Mouse (Mus musculus) hindbrain, embryonic 11.5 days (tissue): ENCODE data around the gene Snd1. TPM values are rescaled to one million over a fixed set of nuclear protein-coding genes. Genes with fewer than 3 reads are reported as not detected.

Source experiments
- ATAC-seq: fragments of 200-750 bp; cut with Nextera tagmentation; 2 replicates; pipeline ENCODE4 v1.8.0; 2017; ENCODE audit warnings: mild to moderate bottlenecking, moderate TSS enrichment, moderate library complexity; ENCODE audit not compliant: low FRiP score
- DNase-seq: peaks from one replicate; pipeline ENCODE4 v3.0.0-alpha.2; 2015; ENCODE audit warnings: low spot score
- H3K27ac ChIP-seq: fragments of 300-500 bp; sonication (generic); 2 replicates; pipeline ENCODE4 v1.5.1; 2014; ENCODE audit warnings: mild to moderate bottlenecking, low read depth, low read length
- H3K27me3 ChIP-seq: fragments of 300-500 bp; sonication (generic); 2 replicates; pipeline ENCODE4 v1.6.1; 2014; ENCODE audit warnings: mild to moderate bottlenecking, low read length, moderate library complexity, mixed read lengths; ENCODE audit not compliant: control insufficient read depth, insufficient read depth
- H3K36me3 ChIP-seq: fragments of 300-500 bp; sonication (generic); 2 replicates; pipeline ENCODE4 v1.6.1; 2014; ENCODE audit warnings: mild to moderate bottlenecking, low read length, moderate library complexity, mixed read lengths; ENCODE audit not compliant: control insufficient read depth, insufficient read depth
- H3K4me1 ChIP-seq: fragments of 300-500 bp; sonication (generic); replicated peaks from 2 replicates; pipeline ENCODE4 v1.6.1; 2014; ENCODE audit warnings: low read length, mixed read lengths; ENCODE audit not compliant: control insufficient read depth, insufficient read depth
- H3K4me2 ChIP-seq: fragments of 300-500 bp; sonication (generic); replicated peaks from 2 replicates; pipeline ENCODE4 v1.6.1; 2014; ENCODE audit warnings: mild to moderate bottlenecking, low read depth, low read length
- H3K4me3 ChIP-seq: fragments of 300-500 bp; sonication (generic); 2 replicates; pipeline ENCODE4 v1.5.1; 2014; ENCODE audit warnings: low read depth, low read length
- H3K9ac ChIP-seq: fragments of 300-500 bp; sonication (generic); 2 replicates; pipeline ENCODE4 v1.6.1; 2014; ENCODE audit warnings: low read depth, low read length
- H3K9me3 ChIP-seq: fragments of 300-500 bp; sonication (generic); 2 replicates; pipeline ENCODE4 v1.6.1; 2016; ENCODE audit warnings: low read length; ENCODE audit not compliant: control insufficient read depth
- WGBS: fragments of 180-500 bp; shearing (Covaris S2); extraction: QIAGEN DNeasy Blood & Tissue Kit; methylation state at CpG from one replicate; pipeline ENCODE4 v1.1.7; 2014; 5-methylcytosine and 5-hydroxymethylcytosine counted together
- polyA plus RNA-seq: library from polyadenylated mRNA; unstranded; fragments of >200 nt; fragmentation: Nextera tagmentation; extraction: Ambion mirVana; gene quantifications from 2 replicates; pipeline ENCODE4 v1.2.1, GENCODE M21; 2014

The Snd1 gene
- polyA plus RNA-seq, 1 experiment from 2014 or later: 86.2 TPM

DNA sequence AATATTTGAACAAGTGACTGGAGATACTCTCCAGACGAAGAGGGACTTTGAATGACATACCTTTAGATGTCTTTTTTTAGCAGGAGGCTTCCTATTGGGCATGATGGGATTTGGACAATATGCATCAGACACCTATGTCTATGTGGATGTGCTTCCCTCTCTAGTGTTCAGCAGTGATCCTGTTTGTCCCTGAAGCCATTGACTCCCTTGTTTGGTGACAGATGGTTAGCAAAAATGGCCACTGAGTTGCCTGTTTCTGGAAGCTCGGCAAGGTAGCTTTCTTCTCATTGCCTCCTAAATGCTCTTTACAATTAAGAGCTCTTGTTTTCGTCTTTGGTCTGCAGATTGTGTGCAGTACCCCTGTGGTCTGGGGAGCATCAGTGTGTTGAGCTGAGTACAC is 158.7 kb downstream of the Snd1 start:
- Histone ChIP-seq H3K27ac (no peak overlapping the region), H3K36me3 (no peaks in the 10 kb centered on the region), H3K9ac (no peak overlapping the region), H3K4me1 (no peaks in the 10 kb centered on the region), H3K4me2 (no peak overlapping the region), H3K4me3 (no peak overlapping the region), H3K9me3 (no peaks in the 10 kb centered on the region), H3K27me3 (no peaks in the 10 kb centered on the region)
- WGBS: 71% methylated on average over 3 of the region's 3 CpGs
- ATAC-seq: no peak
- no peak for DNase-seq

- H3K27me3 ChIP-seq: no peaks in the 10 kb centered on the region
- ATAC-seq (no peak), DNase-seq (no peak)
- no peak overlapping the region for H3K27ac ChIP-seq
- 75% methylated on average over 1 of the region's 1 CpGs for WGBS
- no peak overlapping the region for H3K4me3 ChIP-seq
- H3K4me2 ChIP-seq: no peak overlapping the region
- no peak overlapping the region for H3K9ac ChIP-seq
- H3K36me3 ChIP-seq: no peaks in the 10 kb centered on the region
- no peaks in the 10 kb centered on the region for H3K4me1 ChIP-seq
- no peaks in the 10 kb centered on the region for H3K9me3 ChIP-seq
Observed at GRCm38 (mm10) chr6:28635092-28635491, 160.2 kb downstream of the Snd1 start.

GRCm38 (mm10) chr6:28635531-28636348 is 160.8 kb downstream of the Snd1 start:
- H3K36me3 ChIP-seq: no peaks in the 10 kb centered on the region
- 77% methylated on average over 6 of the region's 6 CpGs for WGBS

DNA sequence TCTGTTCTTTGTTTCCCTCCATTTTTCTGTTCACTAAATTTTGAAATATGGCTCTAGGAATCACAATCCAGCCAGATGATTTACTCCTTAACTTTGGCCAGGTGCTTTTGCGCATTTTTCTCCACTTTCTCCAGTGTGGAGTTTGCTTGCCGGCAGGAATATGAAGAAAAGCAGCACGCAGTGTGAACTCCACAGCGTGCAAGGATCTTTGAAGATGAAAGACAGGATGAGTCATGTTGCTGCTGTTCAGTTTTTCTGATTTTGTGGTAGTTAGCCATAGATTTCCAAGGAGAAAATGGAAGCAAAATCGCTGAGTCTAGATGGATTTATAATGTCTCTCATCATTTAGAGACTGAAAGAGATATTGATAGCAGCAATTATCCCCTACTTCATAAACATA is 165.1 kb downstream of the Snd1 start:
- H3K27me3 ChIP-seq: no peaks in the 10 kb centered on the region
- H3K4me2 ChIP-seq: no peak overlapping the region
- no peak overlapping the region for H3K9ac ChIP-seq
- DNase-seq: no peak
- H3K4me1 ChIP-seq: no peaks in the 10 kb centered on the region
- ATAC-seq: no peak
- WGBS: 95% methylated on average over 5 of the region's 5 CpGs
- H3K27ac ChIP-seq: no peak overlapping the region
- no peak overlapping the region for H3K4me3 ChIP-seq
- H3K9me3 ChIP-seq: no peaks in the 10 kb centered on the region
- H3K36me3 ChIP-seq: no peaks in the 10 kb centered on the region

More at GRCm38 (mm10) chr6:28635531-28636348, 160.8 kb downstream of the Snd1 start:
- Histone ChIP-seq H3K4me2 (no peak overlapping the region), H3K4me3 (no peak overlapping the region), H3K4me1 (no peaks in the 10 kb centered on the region), H3K27me3 (no peaks in the 10 kb centered on the region), H3K9ac (no peak overlapping the region), H3K27ac (no peak overlapping the region), H3K9me3 (no peaks in the 10 kb centered on the region)
- DNase-seq: no peak
- no peak for ATAC-seq

DNA sequence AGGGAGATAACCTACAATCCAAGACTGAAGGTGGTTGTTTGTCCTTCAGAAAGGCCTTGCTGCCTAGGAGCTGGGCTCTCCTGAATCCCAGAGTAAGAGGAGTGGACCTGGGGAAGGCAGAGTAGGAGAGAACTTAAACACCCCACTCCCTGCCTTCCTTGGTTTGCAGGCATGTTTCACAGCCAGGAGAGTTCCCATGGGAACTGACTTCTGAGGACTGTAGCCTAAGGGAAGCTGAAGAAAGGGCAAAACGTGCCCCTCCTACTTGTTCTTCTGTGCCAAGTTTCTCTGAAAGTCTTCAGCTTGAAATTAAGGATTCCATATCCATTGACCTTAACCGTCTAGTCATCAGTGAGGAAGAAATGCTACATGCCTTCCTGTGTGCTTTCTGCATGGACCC is 168.0 kb downstream of the Snd1 start:
- Histone ChIP-seq H3K4me3 (no peak overlapping the region), H3K27me3 (no peaks in the 10 kb centered on the region), H3K9me3 (no peaks in the 10 kb centered on the region), H3K9ac (no peak overlapping the region), H3K27ac (no peak overlapping the region), H3K4me2 (no peak overlapping the region), H3K4me1 (no peaks in the 10 kb centered on the region), H3K36me3 (no peaks in the 10 kb centered on the region)
- ATAC-seq: no peak
- WGBS: 74% methylated on average over 2 of the region's 2 CpGs
- no peak for DNase-seq

DNA sequence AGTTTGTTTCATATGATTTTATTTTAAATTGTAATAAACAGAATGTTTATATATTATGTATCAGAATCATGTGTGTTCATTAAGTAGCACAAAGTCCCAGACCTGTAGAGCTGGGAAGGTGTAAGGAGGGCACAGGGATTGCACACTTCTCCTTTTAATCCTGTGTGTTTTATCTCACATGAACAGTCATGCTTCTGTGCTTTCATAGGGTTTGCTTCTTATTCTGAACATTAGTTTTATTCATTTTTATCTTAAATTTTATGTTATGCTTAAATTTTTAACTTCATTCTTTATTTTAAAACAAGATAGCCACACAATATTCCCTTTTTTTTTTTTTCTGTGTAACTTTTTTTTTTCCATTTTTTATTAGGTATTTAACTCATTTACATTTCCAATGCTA is 170.3 kb downstream of the Snd1 start:
- no peak overlapping the region for H3K4me2 ChIP-seq
- H3K9me3 ChIP-seq: no peaks in the 10 kb centered on the region
- H3K27me3 ChIP-seq: no peaks in the 10 kb centered on the region
- H3K9ac ChIP-seq: no peak overlapping the region
- H3K36me3 ChIP-seq: no peaks in the 10 kb centered on the region
- ATAC-seq (no peak), DNase-seq (no peak)
- no peak overlapping the region for H3K4me3 ChIP-seq
- no peaks in the 10 kb centered on the region for H3K4me1 ChIP-seq
- H3K27ac ChIP-seq: no peak overlapping the region

DNA sequence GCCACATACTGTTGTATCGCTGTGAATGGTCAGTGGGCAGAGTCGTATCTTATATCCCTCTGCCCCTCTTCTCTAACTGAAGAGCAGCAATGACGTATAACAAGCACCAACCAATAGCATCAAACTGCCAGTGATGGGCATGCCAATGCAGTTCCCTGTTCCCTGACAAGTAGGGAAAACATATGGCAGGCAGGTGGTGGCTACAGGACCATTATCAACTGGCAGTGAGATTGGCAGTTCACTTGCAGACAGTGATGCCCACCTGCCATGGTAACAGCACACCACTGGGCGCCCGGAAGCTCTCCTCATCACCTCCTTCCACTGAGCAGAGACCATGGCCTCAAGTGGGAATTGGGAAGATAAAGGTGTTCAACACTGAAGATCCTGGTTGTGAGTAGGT is 181.6 kb downstream of the Snd1 start:
- Histone ChIP-seq H3K4me2 (no peak overlapping the region), H3K27me3 (no peaks in the 10 kb centered on the region), H3K4me3 (no peak overlapping the region), H3K9me3 (no peaks in the 10 kb centered on the region), H3K27ac (no peak overlapping the region), H3K36me3 (no peaks in the 10 kb centered on the region), H3K9ac (no peak overlapping the region), H3K4me1 (no peaks in the 10 kb centered on the region)
- ATAC-seq (no peak), DNase-seq (no peak)
- WGBS: 96% methylated on average over 5 of the region's 5 CpGs

- no peak overlapping the region for H3K27ac ChIP-seq
- 89% methylated on average over 3 of the region's 3 CpGs for WGBS
Observed at GRCm38 (mm10) chr6:28663004-28663403, 188.1 kb downstream of the Snd1 start.

GRCm38 (mm10) chr6:28663670-28664069 is 188.7 kb downstream of the Snd1 start:
- DNase-seq: no peak
- Histone ChIP-seq H3K36me3 (no peaks in the 10 kb centered on the region), H3K4me3 (no peak overlapping the region), H3K4me1 (no peaks in the 10 kb centered on the region), H3K9ac (no peak overlapping the region), H3K27me3 (no peaks in the 10 kb centered on the region), H3K4me2 (no peak overlapping the region), H3K27ac (no peak overlapping the region), H3K9me3 (no peaks in the 10 kb centered on the region)
- no peak for ATAC-seq
- WGBS: 92% methylated on average over 5 of the region's 5 CpGs

More at GRCm38 (mm10) chr6:28663004-28663403, 188.1 kb downstream of the Snd1 start:
- DNase-seq: no peak
- H3K9me3 ChIP-seq: no peaks in the 10 kb centered on the region
- no peaks in the 10 kb centered on the region for H3K36me3 ChIP-seq
- no peak overlapping the region for H3K9ac ChIP-seq
- no peaks in the 10 kb centered on the region for H3K27me3 ChIP-seq
- no peak for ATAC-seq
- H3K4me3 ChIP-seq: no peak overlapping the region
- no peaks in the 10 kb centered on the region for H3K4me1 ChIP-seq
- H3K4me2 ChIP-seq: no peak overlapping the region
